Mouse (Mus musculus) hindbrain, embryonic 14.5 days (tissue): ENCODE data around the gene Eef2. TPM values are rescaled to one million over a fixed set of nuclear protein-coding genes. Genes with fewer than 3 reads are reported as not detected.

Experiments
- ATAC-seq: fragments of 200-750 bp; cut with Nextera tagmentation; 2 replicates; pipeline ENCODE4 v1.8.0; 2017; ENCODE audit warnings: moderate number of reproducible peaks, mild to moderate bottlenecking, moderate TSS enrichment, moderate library complexity; ENCODE audit not compliant: low FRiP score
- DNase-seq: peaks from one replicate; pipeline ENCODE4 v3.0.0-alpha.2; 2015; ENCODE audit warnings: low spot score
- H3K27ac ChIP-seq: fragments of 300-500 bp; sonication (generic); 2 replicates; pipeline ENCODE4 v1.5.1; 2014; ENCODE audit warnings: mild to moderate bottlenecking, moderate library complexity
- H3K27me3 ChIP-seq: fragments of 300-500 bp; sonication (generic); 2 replicates; pipeline ENCODE4 v1.6.1; 2014; ENCODE audit warnings: mild to moderate bottlenecking, low read length, mixed read lengths; ENCODE audit not compliant: control insufficient read depth, insufficient read depth
- H3K36me3 ChIP-seq: fragments of 300-500 bp; sonication (generic); replicated peaks from 2 replicates; pipeline ENCODE4 v1.6.1; 2014; ENCODE audit not compliant: control insufficient read depth, insufficient read depth
- H3K4me1 ChIP-seq: fragments of 300-500 bp; sonication (generic); replicated peaks from 2 replicates; pipeline ENCODE4 v1.6.1; 2014; ENCODE audit warnings: antibody characterized with exemption, low read length, mixed read lengths; ENCODE audit not compliant: control insufficient read depth, insufficient read depth
- H3K4me2 ChIP-seq: fragments of 300-500 bp; sonication (generic); replicated peaks from 2 replicates; pipeline ENCODE4 v1.6.1; 2014; ENCODE audit warnings: mild to moderate bottlenecking, moderate library complexity
- H3K4me3 ChIP-seq: fragments of 300-500 bp; sonication (generic); replicated peaks from 2 replicates; pipeline ENCODE4 v1.5.1; 2014; ENCODE audit warnings: mild to moderate bottlenecking, low read length
- H3K9ac ChIP-seq: fragments of 300-500 bp; sonication (generic); 2 replicates; pipeline ENCODE4 v1.6.1; 2014
- H3K9me3 ChIP-seq: fragments of 300-500 bp; sonication (generic); 2 replicates; pipeline ENCODE4 v1.6.1; 2016; ENCODE audit warnings: low read length; ENCODE audit not compliant: control insufficient read depth
- WGBS: fragments of 180-500 bp; shearing (Covaris S2); extraction: QIAGEN DNeasy Blood & Tissue Kit; methylation state at CpG from one replicate; pipeline ENCODE4 v1.1.7; 2014; 5-methylcytosine and 5-hydroxymethylcytosine counted together
- polyA plus RNA-seq: library from polyadenylated mRNA; unstranded; fragments of >200 nt; fragmentation: Nextera tagmentation; extraction: Ambion mirVana; gene quantifications from 2 replicates; pipeline ENCODE4 v1.2.1, GENCODE M21; 2014

Eef2 gene
- polyA plus RNA-seq, 1 experiment from 2014 or later: 413 TPM

GRCm38 (mm10) chr10:81192270-81192967 lies 16.0 kb downstream of the Eef2 start:
- H3K9ac ChIP-seq: peak overlapping the region; percentile 81
- peak; percentile 89 for DNase-seq

GRCm38 (mm10) chr10:81192968-81193501 lies 16.6 kb downstream of the Eef2 start:
- DNase-seq (peak; percentile 42), ATAC-seq (peak; percentile 69)
- Histone ChIP-seq H3K9ac (peak overlapping the region; percentile 81), H3K9me3 (no peaks in the 10 kb centered on the region), H3K27ac (peak overlapping the region; percentile 97), H3K27me3 (peaks cover 22% of the 10 kb centered on the region), H3K4me2 (peak overlapping the region; percentile 99), H3K4me3 (peak overlapping the region; percentile 54), H3K4me1 (peaks cover 13% of the 10 kb centered on the region), H3K36me3 (peaks cover 32% of the 10 kb centered on the region)
- under 1% methylated on average over 19 of the region's 19 CpGs for WGBS

More at GRCm38 (mm10) chr10:81192270-81192967, 16.0 kb downstream of the Eef2 start:
- Histone ChIP-seq H3K9me3 (no peaks in the 10 kb centered on the region), H3K4me2 (peak overlapping the region; percentile 99), H3K27ac (peak overlapping the region; percentile 97), H3K4me3 (peak overlapping the region; percentile 54), H3K4me1 (peaks cover 13% of the 10 kb centered on the region), H3K36me3 (peaks cover 32% of the 10 kb centered on the region), H3K27me3 (peaks cover 22% of the 10 kb centered on the region)
- peak; percentile 87 for ATAC-seq
- 1% methylated on average over 93 of the region's 93 CpGs for WGBS

- Histone ChIP-seq H3K4me3 (no peak overlapping the region), H3K9me3 (no peaks in the 10 kb centered on the region), H3K27me3 (peaks cover 22% of the 10 kb centered on the region), H3K4me1 (peaks cover 13% of the 10 kb centered on the region), H3K9ac (peak overlapping the region; percentile 24; the same call in 1 of the 2 replicates), H3K36me3 (peaks cover 23% of the 10 kb centered on the region), H3K27ac (no peak overlapping the region), H3K4me2 (no peak overlapping the region)
- DNase-seq (no peak), ATAC-seq (no peak)
- 18% methylated on average over 37 of the region's 37 CpGs for whole genome bisulfite sequencing
These were observed 17.8 kb downstream of the Eef2 start for GRCm38 (mm10) chr10:81193991-81194774.

DNA sequence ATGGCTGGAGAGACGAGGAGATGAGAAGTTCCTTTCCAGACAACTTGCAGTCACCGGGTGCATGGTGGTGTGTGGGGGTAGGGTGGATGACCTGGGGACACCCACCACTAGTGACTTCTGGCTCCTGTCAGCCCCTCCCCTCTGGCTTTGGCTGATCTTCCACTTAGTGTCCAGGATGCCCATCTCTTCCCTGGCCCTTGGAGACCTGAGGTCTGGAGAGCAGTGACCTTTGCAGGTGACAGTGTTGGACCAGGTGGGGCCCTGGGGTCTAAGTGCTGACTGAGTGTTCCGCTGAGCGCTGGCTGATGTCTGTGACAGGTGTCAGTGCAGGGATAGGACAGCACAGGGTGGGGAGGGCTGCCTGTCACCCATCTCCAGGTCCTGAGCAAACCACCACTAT lies 18.9 kb downstream of the Eef2 start:
- H3K9me3 ChIP-seq: no peaks in the 10 kb centered on the region
- H3K4me3 ChIP-seq: no peak overlapping the region
- ATAC-seq (no peak), DNase-seq (no peak)
- H3K9ac ChIP-seq: no peak overlapping the region
- no peak overlapping the region for H3K4me2 ChIP-seq
- H3K4me1 ChIP-seq: peaks cover 13% of the 10 kb centered on the region
- peaks cover 15% of the 10 kb centered on the region for H3K36me3 ChIP-seq
- no peak overlapping the region for H3K27ac ChIP-seq
- H3K27me3 ChIP-seq: peaks cover 22% of the 10 kb centered on the region
- WGBS: 66% methylated on average over 4 of the region's 4 CpGs

DNA sequence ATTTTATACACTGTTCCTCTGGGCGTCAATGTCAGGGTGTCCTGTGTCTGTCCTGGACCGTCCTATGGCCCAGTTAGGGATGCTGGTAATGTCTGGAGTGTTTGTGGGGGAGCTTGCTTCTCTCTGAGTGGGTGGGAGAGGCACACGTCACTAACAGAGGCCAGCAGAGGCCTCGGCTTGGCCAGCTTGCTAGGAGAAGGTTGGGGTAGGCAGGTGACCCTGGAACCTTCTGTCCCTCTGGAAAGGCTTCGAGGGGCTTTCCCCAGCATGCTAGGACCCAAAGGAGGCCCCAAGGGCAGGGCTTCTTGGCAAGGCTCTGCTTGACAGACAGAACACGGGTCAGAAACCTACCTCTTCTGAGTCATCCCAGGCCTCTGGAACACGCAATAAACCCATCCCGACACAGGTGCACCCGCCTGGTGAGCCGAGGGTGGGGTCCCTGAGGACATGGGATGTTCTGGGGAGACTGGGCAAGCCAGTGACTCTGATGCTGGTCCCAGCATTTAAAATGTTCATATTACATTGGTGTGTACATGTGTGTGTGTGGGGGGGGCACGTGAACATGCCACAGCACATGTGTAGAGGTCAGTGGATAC lies 20.1 kb downstream of the Eef2 start:
- H3K4me1 ChIP-seq: peaks cover 13% of the 10 kb centered on the region
- 72% methylated on average over 11 of the region's 11 CpGs for WGBS
- no peaks in the 10 kb centered on the region for H3K9me3 ChIP-seq
- ATAC-seq (no peak), DNase-seq (no peak)
- no peak overlapping the region for H3K27ac ChIP-seq
- no peak overlapping the region for H3K4me3 ChIP-seq
- peaks cover 22% of the 10 kb centered on the region for H3K27me3 ChIP-seq
- no peak overlapping the region for H3K4me2 ChIP-seq
- no peak overlapping the region for H3K9ac ChIP-seq
- 0 out of 2 replicates have a peak, but pooled peaks cover 2% of the 10 kb centered on the region for H3K36me3 ChIP-seq

GRCm38 (mm10) chr10:81197305-81197704 lies 20.9 kb downstream of the Eef2 start:
- WGBS: 62% methylated on average over 6 of the region's 6 CpGs
- Histone ChIP-seq H3K27me3 (peaks cover 22% of the 10 kb centered on the region), H3K9me3 (no peaks in the 10 kb centered on the region), H3K27ac (no peak overlapping the region), H3K4me1 (peaks cover 7% of the 10 kb centered on the region; the same call in 1 of the 2 replicates), H3K36me3 (no peaks in the 10 kb centered on the region), H3K4me2 (no peak overlapping the region), H3K4me3 (no peak overlapping the region), H3K9ac (no peak overlapping the region)
- ATAC-seq (no peak), DNase-seq (no peak)

DNA sequence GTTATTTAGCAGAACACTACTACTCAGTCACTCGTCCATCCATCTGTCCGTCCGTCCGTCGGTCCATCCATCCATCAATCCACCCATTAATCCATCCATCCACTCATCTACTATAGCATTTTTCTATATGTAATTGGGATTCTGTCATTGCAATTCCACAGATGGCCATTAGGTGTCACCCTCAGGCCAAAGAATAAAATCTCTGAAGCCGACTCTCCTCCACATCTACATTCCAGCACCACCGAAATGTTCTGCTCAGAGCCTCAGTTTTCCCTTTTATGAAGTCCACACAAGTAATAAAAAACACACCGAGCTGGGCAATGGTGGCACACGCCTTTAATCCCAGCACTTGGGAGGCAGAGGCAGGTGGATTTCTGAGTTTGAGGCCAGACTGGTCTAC lies 21.8 kb downstream of the Eef2 start:
- ATAC-seq: no peak
- H3K9ac ChIP-seq: no peak overlapping the region
- WGBS: 5% methylated on average over 9 of the region's 9 CpGs
- peak; percentile 90 for DNase-seq
- no peak overlapping the region for H3K4me3 ChIP-seq
- H3K9me3 ChIP-seq: no peaks in the 10 kb centered on the region
- H3K27ac ChIP-seq: no peak overlapping the region
- peaks cover 22% of the 10 kb centered on the region for H3K27me3 ChIP-seq
- no peak overlapping the region for H3K4me2 ChIP-seq
- H3K36me3 ChIP-seq: no peaks in the 10 kb centered on the region
- peaks cover 2% of the 10 kb centered on the region; the same call in 1 of the 2 replicates for H3K4me1 ChIP-seq

- Histone ChIP-seq H3K36me3 (no peaks in the 10 kb centered on the region), H3K27me3 (peaks cover 22% of the 10 kb centered on the region), H3K4me2 (no peak overlapping the region), H3K4me1 (no peaks in the 10 kb centered on the region), H3K27ac (no peak overlapping the region), H3K9me3 (no peaks in the 10 kb centered on the region), H3K4me3 (no peak overlapping the region), H3K9ac (no peak overlapping the region)
- DNase-seq: no peak
- 89% methylated on average over 6 of the region's 6 CpGs for WGBS
- ATAC-seq: no peak
These were observed 22.6 kb downstream of the Eef2 start for GRCm38 (mm10) chr10:81198990-81199389.

- no peak overlapping the region for H3K27ac ChIP-seq
- H3K36me3 ChIP-seq: peaks cover 2% of the 10 kb centered on the region; the same call in 1 of the 2 replicates
- no peaks in the 10 kb centered on the region for H3K4me1 ChIP-seq
- ATAC-seq (no peak), DNase-seq (no peak)
- 89% methylated on average over 13 of the region's 13 CpGs for WGBS
- no peak overlapping the region for H3K4me3 ChIP-seq
- H3K4me2 ChIP-seq: no peak overlapping the region
- no peaks in the 10 kb centered on the region for H3K9me3 ChIP-seq
- H3K27me3 ChIP-seq: peaks cover 15% of the 10 kb centered on the region
- H3K9ac ChIP-seq: no peak overlapping the region
These were observed 23.7 kb downstream of the Eef2 start for GRCm38 (mm10) chr10:81200141-81200540.
